Mouse (Mus musculus): ENCODE results near the gene Pacs1.

GRCm38 (mm10) chr19:5118384-5118698 lies 154.6 kb downstream of the Pacs1 start, which contains the start of gene Klc2:
- TF ChIP-seq CTCF (IDR thresholded peaks at IDR 0.05; ENCODE audit: low read depth) (no peak), EP300 (IDR thresholded peaks at IDR 0.05; ENCODE audit: low read depth) (no peak)

Data from liver, embryonic 14.5 days (tissue).